Mouse (Mus musculus) midbrain, postnatal 0 days (tissue): ENCODE data around the gene Sestd1. TPM values are rescaled to one million over a fixed set of nuclear protein-coding genes. Genes with fewer than 3 reads are reported as not detected.

Experiments used
- ATAC-seq: fragments of 200-750 bp; cut with Nextera tagmentation; 2 replicates; pipeline ENCODE4 v1.8.0; 2017; ENCODE audit warnings: moderate number of reproducible peaks, mild to moderate bottlenecking, moderate TSS enrichment, moderate library complexity; ENCODE audit not compliant: low FRiP score
- DNase-seq: peaks from one replicate; pipeline ENCODE4 v3.0.0-alpha.2; 2015; ENCODE audit warnings: low spot score
- H3K27ac ChIP-seq: fragments of 300-500 bp; sonication (generic); 2 replicates; pipeline ENCODE4 v1.5.1; 2014; ENCODE audit warnings: low read depth, mild to moderate bottlenecking, low read length, mixed read lengths
- H3K27me3 ChIP-seq: fragments of 300-500 bp; sonication (generic); 2 replicates; pipeline ENCODE4 v1.6.1; 2014; ENCODE audit warnings: low read length, control low read depth, mixed read lengths; ENCODE audit not compliant: insufficient read depth
- H3K36me3 ChIP-seq: fragments of 300-500 bp; sonication (generic); 2 replicates; pipeline ENCODE4 v1.6.1; 2014; ENCODE audit warnings: low read length, control low read depth, mixed read lengths; ENCODE audit not compliant: insufficient read depth
- H3K4me1 ChIP-seq: fragments of 300-500 bp; sonication (generic); 2 replicates; pipeline ENCODE4 v1.6.1; 2014; ENCODE audit warnings: mild to moderate bottlenecking, control low read depth, antibody characterized with exemption, low read length, mixed read lengths; ENCODE audit not compliant: insufficient read depth
- H3K4me2 ChIP-seq: fragments of 300-500 bp; sonication (generic); 2 replicates; pipeline ENCODE4 v1.6.1; 2014; ENCODE audit warnings: low read depth, mild to moderate bottlenecking, low read length, mixed read lengths; ENCODE audit not compliant: poor library complexity, severe bottlenecking
- H3K4me3 ChIP-seq: fragments of 300-500 bp; sonication (generic); 2 replicates; pipeline ENCODE4 v1.5.1; 2014; ENCODE audit warnings: low read depth, mild to moderate bottlenecking, low read length, moderate library complexity
- H3K9ac ChIP-seq: fragments of 300-500 bp; sonication (generic); replicated peaks from 2 replicates; pipeline ENCODE4 v1.6.1; 2014; ENCODE audit warnings: mild to moderate bottlenecking, low read length, moderate library complexity, mixed read lengths; ENCODE audit not compliant: poor library complexity, severe bottlenecking
- H3K9me3 ChIP-seq: fragments of 300-500 bp; sonication (generic); 2 replicates; pipeline ENCODE4 v1.6.1; 2016; ENCODE audit warnings: low read length, control low read depth
- CTCF ChIP-seq: IDR thresholded peaks from 2 replicates; pipeline ENCODE4 v1.5.1; 2016; ENCODE audit warnings: antibody characterized with exemption, mild to moderate bottlenecking
- WGBS: fragments of 180-500 bp; shearing (Covaris S2); extraction: QIAGEN DNeasy Blood & Tissue Kit; methylation state at CpG from one replicate; pipeline ENCODE4 v1.1.7; 2014; 5-methylcytosine and 5-hydroxymethylcytosine counted together
- polyA plus RNA-seq: library from polyadenylated mRNA; unstranded; fragments of >200 nt; fragmentation: Nextera tagmentation; extraction: Ambion mirVana; gene quantifications from 2 replicates; pipeline ENCODE4 v1.2.1, GENCODE M21; 2015
- total RNA-seq: library from RNA; depleted of rRNA; stranded (reverse); fragments of >200 nt; gene quantifications from 2 replicates; pipeline ENCODE4 v1.2.3, GENCODE M21; 2014; rRNA removed

The Sestd1 gene
- total RNA-seq = 52.6 and 64.0 TPM in 2 replicates
- polyA plus RNA-seq = 21.6 and 23.7 TPM in 2 replicates

DNA sequence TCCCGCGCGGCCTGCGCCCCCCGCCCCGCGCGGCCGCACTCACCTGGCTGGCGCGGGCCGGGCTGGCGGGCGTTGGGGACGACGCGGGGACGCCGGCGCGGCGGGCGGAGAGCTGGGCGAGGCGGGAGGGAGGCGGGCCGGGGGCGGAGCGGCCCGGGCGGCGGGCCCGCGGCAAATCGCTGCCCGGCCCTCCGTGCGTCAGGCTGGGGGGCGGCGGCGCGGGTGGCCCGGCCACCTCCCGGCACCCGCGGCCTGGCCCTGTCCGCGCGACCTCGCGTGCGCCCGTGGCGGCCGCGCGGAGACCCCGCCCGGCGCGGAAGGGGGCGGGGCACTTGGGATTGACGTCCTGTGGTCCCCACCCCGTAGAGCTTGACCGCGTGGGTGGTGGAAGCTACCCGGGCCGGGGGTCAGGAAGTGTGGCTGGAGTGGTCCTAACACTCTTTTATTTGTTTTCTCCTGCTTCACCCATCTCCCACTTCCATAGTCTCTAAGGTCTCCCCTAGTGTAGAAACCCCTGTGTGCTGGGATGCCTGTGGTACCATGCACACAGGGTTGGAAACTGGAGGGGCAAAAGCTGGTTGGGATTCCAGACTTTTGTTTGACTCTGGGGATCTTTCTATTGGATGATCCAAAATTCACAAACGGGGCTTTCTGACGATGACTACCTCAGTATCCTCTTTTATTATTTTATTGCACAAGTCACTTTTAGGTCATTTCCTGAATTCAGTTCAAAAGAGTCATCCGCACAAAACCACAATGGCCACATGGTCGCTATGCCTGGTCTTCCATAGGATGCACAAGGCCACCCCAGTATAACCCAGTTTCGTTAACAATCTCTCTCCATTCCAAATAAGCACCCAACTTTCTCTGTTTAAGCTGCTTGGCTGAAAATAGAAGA is at the start of gene Sestd1:
Sestd1 (minus strand) TSS at position 81 of the 898 bp plus-strand sequence.
- ATAC-seq = peak; percentile 83
- peak; percentile 37 for DNase-seq
- Histone ChIP-seq H3K4me2 (peak within 1 kb of the TSS; percentile 85), H3K9me3 (no peaks in the 10 kb centered on the region), H3K4me3 (peak within 1 kb of the TSS; percentile 95), H3K27me3 (no peaks in the 10 kb centered on the region), H3K36me3 (no peaks in the 10 kb centered on the region), H3K9ac (peak within 1 kb of the TSS; percentile 99), H3K27ac (peak within 1 kb of the TSS; percentile 91), H3K4me1 (peaks cover 7% of the 10 kb centered on the region)
- TF ChIP-seq CTCF = no peak
- WGBS = 12% methylated on average over 23 of the region's 73 CpGs

DNA sequence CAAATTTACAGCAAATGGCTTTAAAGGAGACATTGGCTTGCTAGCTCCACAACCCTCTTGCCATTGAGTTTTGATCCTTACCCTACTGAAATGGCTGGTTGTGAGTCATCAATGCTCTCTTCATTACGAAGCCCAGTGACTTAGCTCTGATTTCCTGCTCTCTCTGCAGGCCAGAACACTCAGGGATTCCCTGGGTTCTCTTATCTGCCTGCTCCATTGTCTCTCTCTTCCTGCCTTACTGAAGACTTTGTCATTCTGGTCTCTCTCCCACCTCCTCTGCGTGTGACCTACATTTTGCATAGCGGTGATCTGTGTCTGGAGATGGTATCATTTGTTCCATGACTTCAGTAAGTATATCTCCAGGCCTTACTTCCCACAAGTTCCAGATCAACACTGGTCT is 46.9 kb upstream of the Sestd1 start:
- H3K4me3 ChIP-seq = no peak overlapping the region
- no peak for DNase-seq
- WGBS = 88% methylated on average over 3 of the region's 3 CpGs
- no peaks in the 10 kb centered on the region for H3K9me3 ChIP-seq
- TF ChIP-seq CTCF = no peak
- no peaks in the 10 kb centered on the region for H3K27me3 ChIP-seq
- no peak overlapping the region for H3K4me2 ChIP-seq
- H3K4me1 ChIP-seq = 0 out of 2 replicates have a peak, but pooled peaks cover 2% of the 10 kb centered on the region
- H3K9ac ChIP-seq = no peak overlapping the region
- no peak overlapping the region for H3K27ac ChIP-seq
- H3K36me3 ChIP-seq = no peaks in the 10 kb centered on the region
- ATAC-seq = no peak

DNA sequence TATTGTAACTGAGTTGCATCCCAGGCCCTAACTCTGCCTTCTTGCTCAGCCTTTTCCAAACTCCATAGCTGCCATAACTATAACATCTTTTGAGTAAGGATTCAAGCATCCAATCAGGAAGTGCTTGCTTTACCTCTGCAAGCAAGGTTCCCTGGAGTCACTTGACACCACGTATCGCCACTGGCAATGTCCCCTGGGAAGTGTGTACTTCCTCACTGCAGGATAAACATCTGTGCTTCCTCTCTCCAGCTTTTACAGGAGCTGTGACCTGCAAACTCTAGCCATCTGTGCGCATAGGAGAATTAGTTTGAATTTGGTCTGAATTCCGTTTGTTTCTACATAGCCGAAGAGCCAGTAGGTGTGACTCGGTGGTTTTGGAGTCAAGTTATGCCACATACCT is 43.3 kb upstream of the Sestd1 start:
- Histone ChIP-seq H3K27ac (no peak overlapping the region), H3K4me1 (0 out of 2 replicates have a peak, but pooled peaks cover 2% of the 10 kb centered on the region), H3K9ac (no peak overlapping the region), H3K36me3 (no peaks in the 10 kb centered on the region), H3K27me3 (no peaks in the 10 kb centered on the region), H3K4me3 (no peak overlapping the region), H3K4me2 (no peak overlapping the region), H3K9me3 (no peaks in the 10 kb centered on the region)
- 56% methylated on average over 6 of the region's 6 CpGs for WGBS
- ATAC-seq (no peak), DNase-seq (no peak)
- TF ChIP-seq CTCF = no peak

DNA sequence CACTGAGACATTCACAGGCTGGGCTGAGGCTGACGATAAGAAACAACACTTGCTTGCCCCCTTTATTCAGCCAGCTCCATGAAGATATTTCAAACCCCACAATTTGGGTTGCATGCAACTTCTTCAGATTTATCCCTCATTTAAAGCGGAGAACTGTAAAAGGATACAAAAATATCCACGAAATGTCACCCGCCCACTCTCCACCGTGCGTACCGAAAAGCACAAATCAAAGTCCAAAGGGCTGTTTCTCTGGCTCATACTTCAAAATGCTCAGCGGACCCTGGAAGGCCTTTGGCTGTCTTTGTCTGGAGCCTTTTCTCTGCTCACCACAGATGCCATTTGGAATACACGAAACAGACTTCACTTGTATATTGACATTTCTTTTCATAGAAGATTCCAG is 42.8 kb upstream of the Sestd1 start:
- Histone ChIP-seq H3K27me3 (no peaks in the 10 kb centered on the region), H3K9me3 (no peaks in the 10 kb centered on the region), H3K4me3 (no peak overlapping the region), H3K9ac (no peak overlapping the region), H3K4me1 (0 out of 2 replicates have a peak, but pooled peaks cover 2% of the 10 kb centered on the region), H3K36me3 (no peaks in the 10 kb centered on the region), H3K4me2 (no peak overlapping the region), H3K27ac (no peak overlapping the region)
- 36% methylated on average over 9 of the region's 9 CpGs for WGBS
- DNase-seq (no peak), ATAC-seq (no peak)
- TF ChIP-seq CTCF = no peak

DNA sequence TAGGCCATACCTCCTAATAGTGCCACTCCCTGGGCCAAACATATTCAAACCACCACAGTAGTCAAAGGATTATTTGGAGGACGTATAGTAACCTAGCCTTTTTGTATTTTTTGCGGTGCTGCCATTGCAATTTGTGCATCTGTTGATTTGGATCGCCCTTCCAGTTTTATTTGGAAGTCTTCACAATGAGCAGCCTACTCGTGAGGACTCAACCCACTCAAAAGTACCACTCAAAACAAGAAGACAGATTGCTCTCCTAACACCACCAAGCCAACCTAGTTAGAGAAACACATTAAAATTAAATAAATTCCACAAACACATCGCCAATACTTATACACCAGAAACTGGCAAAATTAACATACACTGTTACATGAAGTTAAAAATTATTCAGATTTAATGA is 38.8 kb upstream of the Sestd1 start:
- Histone ChIP-seq H3K9me3 (no peaks in the 10 kb centered on the region), H3K4me2 (no peak overlapping the region), H3K9ac (no peak overlapping the region), H3K4me3 (no peak overlapping the region), H3K27ac (no peak overlapping the region), H3K4me1 (peaks cover 6% of the 10 kb centered on the region; the same call in 1 of the 2 replicates), H3K27me3 (no peaks in the 10 kb centered on the region), H3K36me3 (no peaks in the 10 kb centered on the region)
- no peak for TF ChIP-seq CTCF
- ATAC-seq (no peak), DNase-seq (no peak)
- WGBS = 92% methylated on average over 5 of the region's 5 CpGs

DNA sequence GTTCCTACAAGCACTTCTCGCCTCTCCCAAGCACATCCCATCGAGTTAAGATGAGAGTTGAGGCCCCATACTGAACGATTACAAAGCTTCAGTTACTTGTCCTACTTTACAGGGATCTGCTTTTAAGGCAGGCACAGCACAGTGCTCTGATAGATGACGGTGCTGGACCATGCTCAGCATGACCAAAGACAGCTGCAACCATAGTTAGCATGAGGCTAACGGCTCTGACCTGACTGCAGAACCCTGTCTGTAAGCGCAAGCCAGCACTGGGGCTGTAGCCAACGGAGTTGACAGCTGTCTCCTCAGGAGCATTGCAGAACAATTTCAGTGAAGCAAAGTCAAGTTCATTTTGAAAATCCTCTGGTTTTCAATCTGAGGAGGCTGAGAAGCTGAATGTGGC is 36.6 kb upstream of the Sestd1 start:
- no peaks in the 10 kb centered on the region for H3K36me3 ChIP-seq
- no peak overlapping the region for H3K4me3 ChIP-seq
- no peak overlapping the region for H3K4me2 ChIP-seq
- no peaks in the 10 kb centered on the region for H3K27me3 ChIP-seq
- H3K27ac ChIP-seq = no peak overlapping the region
- WGBS = 29% methylated on average over 7 of the region's 7 CpGs
- peak; percentile 71 for DNase-seq
- no peak for TF ChIP-seq CTCF
- H3K4me1 ChIP-seq = peaks cover 4% of the 10 kb centered on the region; the same call in 1 of the 2 replicates
- ATAC-seq = peak; percentile 70
- H3K9ac ChIP-seq = no peak overlapping the region
- H3K9me3 ChIP-seq = no peaks in the 10 kb centered on the region
